Mouse (Mus musculus) 3134 (cell line): Measurements from ENCODE around the gene Hbb-bh1.
"Not testable (repeated sequence)": the region's sequence is repeated elsewhere in the genome, so short reads cannot be mapped to it uniquely, and the experiment has no call there.

Experiments
- DNase-seq: peaks from one replicate; pipeline ENCODE4 v3.0.0-alpha.2; 2011; ENCODE audit warnings: low spot score; ENCODE audit not compliant: insufficient read length; ENCODE audit errors: extremely low read depth

The Hbb-bh1 gene

DNA sequence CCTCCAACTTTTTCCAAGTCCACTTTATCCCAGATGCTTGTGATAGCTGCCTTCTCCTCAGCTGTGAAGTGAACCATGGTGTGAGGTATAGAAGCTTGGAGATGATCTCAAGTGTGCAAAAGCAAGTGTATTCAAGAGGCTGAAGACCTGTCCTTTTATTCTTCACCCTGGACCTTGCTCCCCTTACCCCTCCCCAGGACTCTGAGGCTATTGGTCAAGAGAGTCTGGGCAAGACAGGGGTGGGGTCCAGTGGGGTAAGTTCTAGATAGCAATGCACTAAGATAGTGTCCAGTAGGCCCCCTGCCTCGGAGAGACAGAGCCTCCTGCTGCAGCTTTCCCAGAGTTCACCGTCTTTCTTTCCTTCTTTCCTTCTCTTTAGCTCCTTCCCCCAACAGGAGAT is at the start of gene Hbb-bh1:
Hbb-bh1 (minus strand) TSS at position 131 of the 400 bp plus-strand sequence.
- no peak for DNase-seq

DNA sequence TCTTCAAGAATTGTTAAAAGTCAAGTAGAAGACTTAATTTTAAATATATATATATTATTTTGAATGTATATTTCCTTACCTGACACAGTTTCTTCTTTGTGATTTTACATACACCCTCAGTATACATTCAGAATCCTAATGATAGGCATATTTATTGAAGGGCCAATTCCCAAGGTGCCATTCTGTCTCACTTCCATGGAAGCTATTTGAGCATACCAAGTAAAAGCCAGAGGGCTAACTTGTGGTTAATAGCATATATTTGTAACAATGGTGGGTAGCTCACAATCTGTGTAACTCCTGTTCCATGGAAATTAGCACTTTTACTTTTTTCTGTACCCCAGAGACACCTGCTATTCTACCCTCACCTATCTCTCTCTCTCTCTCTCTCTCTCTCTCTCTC is 43.2 kb upstream of the Hbb-bh1 start, which contains the start of gene Olfr66:
Olfr66 (minus strand) TSS at position 101 of the 400 bp plus-strand sequence.
- DNase-seq, result no peak

DNA sequence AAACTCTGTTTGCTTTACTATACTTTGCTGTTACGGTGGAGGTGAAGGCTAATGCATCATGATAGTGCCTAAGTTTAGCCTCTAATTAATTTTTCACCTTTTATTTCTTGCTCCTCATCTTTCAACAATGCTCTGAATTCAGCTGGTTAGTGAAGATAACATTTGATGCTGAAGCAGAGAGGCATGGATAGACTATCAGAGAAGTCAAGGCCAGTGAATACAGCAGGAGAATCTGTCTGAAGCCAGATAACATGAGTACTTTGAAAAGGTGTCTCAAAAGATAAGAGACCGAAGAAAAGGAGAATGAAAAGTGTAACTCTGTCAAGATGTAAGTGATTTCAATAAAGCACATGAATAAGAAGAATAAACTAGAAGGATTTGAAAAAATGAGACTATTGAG is 34.1 kb upstream of the Hbb-bh1 start:
- DNase-seq, result no peak

DNA sequence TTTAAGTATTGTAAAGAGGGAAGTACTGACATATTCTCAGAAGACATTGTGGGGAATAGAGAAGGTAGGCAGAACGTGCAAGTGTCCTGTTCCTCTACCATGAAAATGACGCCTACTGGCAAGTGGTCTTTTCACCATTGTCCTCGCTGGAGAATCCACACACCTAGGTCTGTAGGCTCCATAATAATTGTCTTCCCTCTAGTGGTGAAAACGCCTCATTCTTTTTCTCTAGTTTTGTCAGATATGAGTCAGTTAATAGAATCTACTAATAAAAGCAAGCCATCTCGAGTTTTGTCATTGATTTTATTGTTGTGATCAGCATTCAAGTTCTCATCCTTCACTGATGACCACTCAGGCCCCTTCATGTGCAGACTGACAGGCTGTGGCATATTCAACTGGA is 31.5 kb upstream of the Hbb-bh1 start:
- no peak for DNase-seq

DNA sequence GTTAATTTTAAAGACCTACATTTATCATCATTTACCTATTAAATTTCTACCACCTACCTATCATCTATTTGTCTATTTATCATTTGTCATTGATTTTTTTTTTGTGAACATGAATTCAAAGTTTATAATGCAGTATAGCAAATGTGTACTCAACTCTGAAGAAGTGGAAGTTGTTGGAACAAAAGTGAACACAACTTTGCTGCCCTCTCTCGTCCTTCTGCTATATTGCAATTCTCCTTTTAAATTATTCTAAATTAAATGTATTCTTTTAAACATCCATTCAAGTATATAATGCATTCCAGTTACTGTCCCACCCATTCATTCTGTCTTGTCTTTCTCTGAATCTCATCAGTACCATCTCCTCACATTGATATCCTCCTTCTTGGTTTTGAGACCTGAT is 30.1 kb upstream of the Hbb-bh1 start:
- DNase-seq, result no peak

DNA sequence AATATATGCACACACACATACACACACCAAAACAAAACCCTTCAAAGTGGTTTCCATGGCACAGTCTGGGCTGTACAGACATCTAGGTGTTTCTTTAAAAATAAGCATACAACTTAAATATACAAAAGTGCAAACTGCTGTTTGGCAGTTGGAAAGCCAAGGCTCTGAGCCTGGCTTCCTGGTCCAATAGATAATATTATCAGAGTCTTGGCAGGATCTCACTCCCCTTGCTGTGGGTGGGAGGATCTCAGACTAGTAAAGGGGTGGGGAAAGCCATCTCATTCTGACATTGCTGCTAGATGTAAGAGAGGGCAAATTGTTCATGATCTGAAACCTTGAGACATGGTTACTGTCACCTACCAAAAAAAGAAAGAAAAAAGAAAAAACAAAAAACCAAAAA is 27.7 kb upstream of the Hbb-bh1 start:
- DNase-seq, result no peak

DNA sequence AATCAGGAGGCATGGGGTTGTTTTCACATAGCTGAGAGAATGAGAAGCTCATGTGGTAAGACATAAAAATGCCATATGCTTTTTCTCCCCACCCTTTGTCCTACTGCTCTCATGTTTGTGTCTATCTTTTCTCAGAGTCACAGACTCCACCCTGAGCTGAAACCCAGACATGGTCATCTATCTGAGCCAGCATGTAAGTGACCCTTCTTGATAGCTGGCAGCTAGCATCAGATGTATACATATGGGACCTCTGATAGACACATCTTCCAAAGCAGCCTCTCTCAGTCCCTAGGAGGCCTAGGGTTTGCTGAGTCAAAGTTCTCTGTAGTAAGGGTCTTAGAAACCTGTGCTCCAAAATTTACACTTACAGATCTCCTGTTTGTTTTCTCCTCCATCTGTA is 22.8 kb upstream of the Hbb-bh1 start:
- DNase-seq, result no peak

DNA sequence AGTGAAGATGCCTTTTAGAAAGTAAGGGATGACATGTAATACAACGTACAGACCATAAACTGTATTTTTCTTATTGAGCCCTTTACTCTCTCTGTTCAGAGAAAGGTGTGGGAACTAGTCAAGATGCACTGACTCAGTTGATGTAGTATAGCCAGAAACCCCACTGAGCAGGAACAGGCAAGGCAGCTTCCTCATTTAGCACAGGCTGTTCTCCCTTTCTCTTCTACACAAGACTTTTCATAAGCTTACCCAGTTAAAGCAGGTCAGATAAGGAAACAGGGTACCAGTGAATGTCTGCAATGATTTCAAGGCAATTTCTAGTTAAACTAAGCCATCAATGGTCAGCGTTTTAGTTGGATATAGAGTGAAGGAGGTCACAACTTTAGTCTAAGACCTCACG is 18.6 kb upstream of the Hbb-bh1 start:
- no peak for DNase-seq

DNA sequence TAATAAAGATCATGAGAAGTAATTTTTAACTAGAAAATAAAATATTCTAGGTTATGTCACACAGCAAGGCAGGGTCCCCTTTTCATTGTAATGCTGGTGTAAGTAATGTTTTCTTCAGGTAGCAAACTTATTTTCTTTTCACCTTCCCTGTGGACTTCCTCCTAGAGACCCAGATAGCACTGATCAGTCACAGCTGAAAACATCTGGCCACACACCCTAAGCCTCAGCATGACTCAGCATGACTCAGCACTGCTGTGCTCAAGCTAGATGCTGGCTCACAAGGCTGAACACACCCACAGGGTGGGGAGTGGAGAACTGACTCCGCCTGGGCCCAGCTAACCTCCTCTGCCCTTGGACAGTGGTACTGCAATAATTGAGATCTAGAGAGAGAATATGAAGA is 17.9 kb upstream of the Hbb-bh1 start:
- peak; percentile 60 for DNase-seq

DNA sequence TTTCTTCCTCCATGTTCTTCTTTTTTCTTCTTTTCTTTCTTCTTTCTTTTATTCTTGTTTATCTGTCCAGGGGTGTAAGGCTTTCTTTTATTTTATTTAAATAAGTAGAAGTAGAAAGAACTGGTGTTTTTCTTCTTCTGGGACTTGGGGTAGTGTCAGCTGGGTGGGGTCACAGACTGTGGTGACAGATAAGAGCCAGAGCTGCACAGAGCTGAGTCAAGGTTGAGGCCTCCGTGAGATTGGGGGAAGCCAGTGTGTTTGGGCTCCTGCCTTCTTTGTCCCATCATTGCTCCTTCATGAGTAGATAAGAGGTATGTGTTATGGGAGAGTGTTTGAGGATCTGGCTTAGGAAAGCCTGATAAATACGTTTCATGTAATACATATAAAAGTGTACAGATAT is 16.1 kb upstream of the Hbb-bh1 start:
- no peak for DNase-seq

DNA sequence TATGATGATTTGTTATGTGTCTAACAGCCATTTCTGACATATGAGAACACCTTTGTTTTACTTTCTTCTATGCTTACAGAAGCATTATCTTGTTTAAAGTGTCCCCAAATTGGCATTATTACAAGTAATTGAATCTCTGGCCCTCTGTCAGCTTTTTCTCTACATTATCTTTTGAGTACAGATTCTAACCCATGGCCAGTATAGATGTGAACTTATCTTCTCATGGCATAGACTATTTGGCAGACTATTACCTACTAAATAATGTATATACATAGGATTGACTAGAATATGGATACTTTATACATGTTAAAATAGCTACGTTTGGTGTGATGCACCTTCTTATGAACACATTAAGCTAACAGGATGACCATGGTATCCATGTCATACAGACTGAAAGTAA is 11.7 kb upstream of the Hbb-bh1 start:
- DNase-seq, result no peak

DNA sequence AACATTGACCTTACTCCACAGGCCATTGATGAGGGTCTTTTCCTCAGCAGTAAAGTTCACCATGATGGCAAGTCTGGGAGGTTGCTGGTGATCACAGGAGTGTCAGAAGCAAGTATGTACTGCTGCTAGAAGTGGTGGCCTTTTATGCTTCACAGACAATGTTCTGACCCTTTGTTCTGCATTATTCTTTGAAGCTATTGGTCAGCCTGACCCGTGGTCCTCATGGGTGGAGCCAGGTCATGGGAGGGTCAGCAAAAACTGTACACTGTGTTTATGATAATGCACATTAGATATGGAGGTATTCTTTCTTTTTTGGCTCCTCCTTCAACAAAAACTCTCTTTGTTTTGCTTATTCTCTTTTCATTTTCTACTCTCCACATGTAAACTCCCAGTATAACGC is 10.1 kb upstream of the Hbb-bh1 start, which contains the start of gene Hbb-y:
Hbb-y (minus strand) TSS at position 127 of the 400 bp plus-strand sequence.
- no peak for DNase-seq

DNA sequence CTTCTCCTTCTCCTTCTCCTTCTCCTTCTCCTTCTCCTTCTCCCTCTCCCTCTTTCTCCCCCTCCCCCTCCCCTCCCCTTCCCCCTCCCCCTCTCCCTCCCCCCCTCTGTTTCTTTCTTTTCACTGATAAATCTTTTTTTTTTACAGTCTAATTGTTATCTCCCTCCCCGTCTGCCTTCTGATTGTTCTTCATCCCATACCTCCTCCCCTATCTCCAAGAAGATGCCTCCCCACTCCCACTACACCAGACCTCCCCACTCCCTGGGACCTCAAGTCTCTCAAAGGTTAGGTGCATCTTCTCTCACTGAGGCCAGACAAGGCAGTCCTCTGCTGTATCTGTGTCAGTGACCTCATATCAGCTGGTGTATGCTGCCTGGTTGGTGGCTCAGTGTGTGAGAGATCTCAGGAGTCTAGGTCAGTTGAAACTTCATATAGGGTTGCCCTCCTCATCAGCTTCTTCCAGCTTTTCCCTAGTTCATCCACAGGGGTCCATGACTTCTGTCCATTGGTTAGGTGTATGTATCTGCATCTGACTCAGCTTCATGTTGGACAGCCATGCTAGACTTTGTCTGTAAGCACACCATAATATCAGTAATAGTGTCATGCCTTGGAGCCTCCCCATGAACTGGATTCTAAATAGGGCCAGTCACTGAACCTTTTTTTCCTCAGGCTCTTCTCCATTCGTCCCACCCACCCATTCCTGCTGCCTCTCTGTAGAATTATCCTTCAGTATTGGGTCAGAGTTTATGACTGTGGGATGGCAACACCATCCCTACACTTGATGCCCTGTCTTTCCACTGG is 1.8 kb upstream of the Hbb-bh1 start:
- no peak for DNase-seq

DNA sequence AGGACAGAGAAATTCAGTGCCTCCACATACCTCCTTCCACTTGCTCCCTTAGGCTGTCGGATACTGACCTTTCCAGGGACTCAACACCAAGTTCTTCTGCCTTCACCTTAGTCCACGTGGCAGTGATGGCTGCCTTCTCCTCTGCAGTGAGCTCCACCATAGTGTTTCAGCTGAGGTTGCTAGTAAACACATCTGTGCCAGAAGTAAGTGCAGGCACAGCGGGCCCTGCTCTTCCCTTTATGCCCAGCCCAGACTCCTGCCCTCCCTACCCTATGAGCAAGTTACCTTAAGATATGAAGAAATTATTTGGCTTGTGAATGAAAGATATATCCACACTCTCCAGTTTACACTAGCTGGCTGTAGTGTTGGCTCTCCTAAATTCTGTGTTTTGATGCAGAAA is 2.7 kb downstream of the Hbb-bh1 start, which contains the start of gene Hbb-bh2:
Hbb-bh2 (minus strand) TSS at position 253 of the 400 bp plus-strand sequence.
- no peak for DNase-seq

DNA sequence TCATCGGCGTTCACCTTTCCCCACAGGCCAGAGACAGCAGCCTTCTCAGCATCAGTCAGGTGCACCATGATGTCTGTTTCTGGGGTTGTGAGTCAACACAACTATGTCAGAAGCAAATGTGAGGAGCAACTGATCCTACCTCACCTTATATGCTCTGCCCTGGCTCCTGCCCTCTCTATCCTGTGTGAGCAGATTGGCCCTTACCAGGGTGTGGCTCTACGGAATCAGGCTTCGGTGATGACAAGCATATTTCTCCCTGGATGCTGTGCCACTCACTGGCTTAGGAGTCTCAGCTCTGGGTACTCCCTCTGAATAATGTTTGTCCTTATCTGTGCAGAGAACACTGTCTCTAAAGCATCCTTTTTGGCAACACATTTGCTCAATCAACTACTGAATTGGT is 15.2 kb downstream of the Hbb-bh1 start, which contains the start of gene Hbb-bs:
Hbb-bs (minus strand) TSS at position 289 of the 400 bp plus-strand sequence.
- DNase-seq, result no peak

DNA sequence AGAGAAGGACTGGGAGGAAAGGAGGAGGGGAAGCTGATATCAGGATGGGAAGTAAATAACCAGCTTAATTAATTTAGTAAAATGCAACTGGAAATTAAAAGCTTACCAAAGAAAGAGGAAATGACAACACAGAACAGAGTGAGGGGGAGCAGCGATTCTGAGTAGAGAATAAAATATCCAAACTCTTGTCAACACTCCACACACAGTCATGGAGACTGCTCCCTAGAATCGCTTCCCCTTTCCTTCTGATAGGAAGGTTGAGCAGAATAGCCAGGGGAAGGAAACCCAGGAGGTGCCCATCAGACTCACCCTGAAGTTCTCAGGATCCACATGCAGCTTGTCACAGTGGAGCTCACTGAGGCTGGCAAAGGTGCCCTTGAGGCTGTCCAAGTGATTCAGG is 15.8 kb downstream of the Hbb-bh1 start:
- DNase-seq, result not testable (repeated sequence)

DNA sequence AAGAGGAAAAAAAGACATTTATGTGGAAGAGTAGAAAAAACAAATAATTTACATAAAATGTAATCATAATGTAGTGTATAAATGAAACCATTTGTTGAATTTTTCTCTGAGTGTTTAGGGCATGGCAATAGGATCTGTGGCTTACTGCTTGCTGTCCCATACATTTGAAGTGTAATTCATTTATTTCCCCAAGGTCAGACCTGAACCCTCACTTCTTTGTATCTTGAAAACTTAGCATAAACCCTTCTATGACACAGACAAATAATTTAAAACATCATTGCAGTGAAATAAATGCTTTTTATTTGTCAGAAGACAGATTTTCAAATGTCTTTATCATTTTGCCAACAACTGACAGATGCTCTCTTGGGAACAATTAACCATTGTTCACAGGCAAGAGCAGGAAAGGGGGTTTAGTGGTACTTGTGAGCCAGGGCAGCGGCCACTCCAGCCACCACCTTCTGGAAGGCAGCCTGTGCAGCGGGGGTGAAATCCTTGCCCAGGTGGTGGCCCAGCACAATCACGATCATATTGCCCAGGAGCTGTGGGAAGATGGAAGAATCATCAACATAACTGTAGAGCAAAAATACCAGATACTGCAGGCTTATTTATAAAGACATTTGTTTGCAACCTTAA is 16.6 kb downstream of the Hbb-bh1 start:
- no peak for DNase-seq

DNA sequence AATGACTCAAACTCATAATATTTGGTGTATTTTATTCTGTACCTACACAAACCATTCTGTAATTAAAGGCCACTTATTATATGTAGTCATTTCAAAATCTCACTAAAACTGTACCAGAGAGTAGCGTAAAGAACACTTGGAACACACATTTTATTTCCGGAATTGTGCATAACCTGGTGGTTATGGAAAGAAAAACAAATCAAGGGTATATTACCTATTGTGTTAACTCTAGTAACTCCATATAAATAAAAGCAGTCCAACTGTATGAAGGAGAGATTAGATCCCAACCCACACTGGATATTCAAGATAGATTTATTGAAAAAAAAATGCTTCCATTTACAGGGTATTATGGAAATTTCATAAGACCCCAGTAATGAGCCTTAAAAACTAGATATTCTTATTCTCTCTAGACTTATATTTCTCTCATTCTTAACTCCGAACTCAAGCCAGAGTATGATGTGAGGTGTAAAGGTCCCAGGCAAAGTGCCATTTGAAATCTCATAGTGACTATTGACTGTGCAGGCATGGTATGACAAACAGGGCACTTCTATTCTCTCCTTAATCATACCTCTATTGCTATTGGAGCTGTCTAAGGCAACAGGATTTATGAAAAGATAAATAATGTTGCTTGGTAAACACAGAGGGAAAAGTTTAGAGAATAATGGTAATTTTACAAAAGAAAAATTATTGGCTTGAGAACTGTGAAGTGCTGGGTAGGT is 17.3 kb downstream of the Hbb-bh1 start:
- DNase-seq, result no peak

DNA sequence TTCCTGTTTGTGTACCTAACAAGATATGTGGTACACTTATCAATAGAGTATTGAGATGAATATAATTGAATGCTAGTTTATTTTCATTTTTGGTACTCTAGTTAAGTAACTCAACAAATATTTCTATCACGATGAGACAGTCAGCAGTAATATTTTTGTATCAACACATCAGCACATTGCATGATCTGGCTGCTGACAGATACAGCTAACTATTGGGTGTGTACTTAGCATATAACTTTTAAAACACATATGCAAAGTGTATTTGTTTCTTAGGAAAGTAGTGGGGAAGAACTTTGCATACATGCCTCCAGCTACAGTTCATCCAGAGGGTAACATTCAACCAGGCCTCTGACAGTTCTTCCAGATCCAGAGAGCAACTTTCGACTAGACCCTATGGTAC is 18.4 kb downstream of the Hbb-bh1 start:
- DNase-seq, result no peak

DNA sequence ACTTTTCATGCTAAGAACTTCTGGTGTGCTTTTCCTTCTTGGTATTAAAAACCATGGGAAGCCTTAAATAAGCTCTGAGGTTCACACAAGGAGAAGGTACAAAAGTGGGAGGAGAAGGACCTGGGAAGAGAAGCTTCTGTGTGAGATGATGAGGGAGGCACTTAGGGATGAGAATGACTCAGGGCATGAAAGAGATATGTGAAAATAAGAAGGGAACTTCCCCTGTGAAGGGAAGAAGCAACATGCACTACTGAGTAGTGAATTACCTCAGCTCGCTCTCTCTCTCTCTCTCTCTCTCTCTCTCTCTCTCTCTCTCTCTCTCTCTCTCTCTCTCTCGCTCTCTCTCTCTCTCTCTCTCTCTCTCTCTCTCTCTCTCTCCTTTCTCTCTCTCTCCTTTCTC is 27.9 kb downstream of the Hbb-bh1 start:
- DNase-seq, result not testable (repeated sequence)

DNA sequence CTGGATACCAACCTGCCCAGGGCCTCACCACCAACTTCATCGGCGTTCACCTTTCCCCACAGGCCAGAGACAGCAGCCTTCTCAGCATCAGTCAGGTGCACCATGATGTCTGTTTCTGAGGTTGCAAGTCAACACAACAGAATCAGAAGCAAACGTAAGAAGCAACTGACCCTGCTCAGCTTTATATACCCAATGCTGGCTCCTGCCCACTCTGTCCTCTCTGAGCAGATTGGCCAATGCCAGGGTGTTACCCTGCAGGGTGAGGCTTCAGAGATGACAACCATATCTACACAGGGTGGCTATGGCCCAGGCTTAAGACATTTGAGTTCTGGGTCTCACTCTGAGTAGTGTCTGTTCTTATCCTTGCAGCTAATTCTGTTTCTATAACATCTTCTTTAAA is 29.2 kb downstream of the Hbb-bh1 start, which contains the start of gene Hbb-bt:
Hbb-bt (minus strand) TSS at position 231 of the 400 bp plus-strand sequence.
- DNase-seq, result no peak
